Mouse (Mus musculus): ENCODE measurements around the gene Polr2b.

Gene Polr2b

DNA sequence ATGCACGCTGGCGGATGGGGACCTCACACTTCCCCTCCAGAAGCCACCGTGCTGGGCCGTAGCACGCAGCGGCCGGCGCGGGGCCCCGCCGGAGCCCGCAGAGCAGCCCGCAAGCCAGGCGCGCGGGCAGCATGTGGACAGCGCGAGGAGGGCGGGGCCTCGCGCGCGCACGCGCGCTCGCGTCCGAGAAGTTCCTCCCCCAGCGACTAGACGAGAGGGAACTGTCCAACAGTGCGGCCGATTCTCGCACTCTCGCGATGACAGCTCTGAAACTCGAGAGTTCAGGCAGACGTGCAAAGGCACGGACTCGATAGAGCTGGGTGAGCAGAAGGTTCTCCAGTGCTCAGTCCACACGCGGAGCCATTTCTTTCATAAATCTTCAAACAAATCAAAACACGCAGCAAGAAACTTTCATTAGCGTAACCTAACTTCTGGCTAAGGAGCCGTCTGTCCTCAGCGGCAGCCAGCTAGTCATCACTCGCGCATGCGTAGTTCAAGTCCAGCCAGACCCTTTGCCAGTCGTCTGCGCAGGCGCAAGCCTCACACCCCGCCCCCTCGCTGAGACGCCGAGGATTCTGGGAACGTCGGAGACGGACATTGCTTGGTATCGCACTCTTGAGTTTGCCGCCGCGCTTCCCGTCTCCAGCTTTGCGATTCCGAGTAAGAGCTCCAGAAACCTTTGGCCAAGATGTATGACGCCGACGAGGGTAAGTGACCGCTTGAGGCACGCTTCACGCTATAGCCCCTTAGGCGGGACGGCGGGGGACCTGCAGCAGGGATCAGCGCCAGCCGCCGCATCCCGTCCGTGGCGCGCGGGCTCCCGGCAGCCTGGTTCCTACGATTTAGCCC is at the start of gene Polr2b, which contains the start of gene Noa1:
TSS of gene Polr2b (plus strand) at position 224 of the 849 bp plus-strand sequence.
TSS of gene Noa1 (minus strand) at position 161 of the 849 bp plus-strand sequence.
- in situ Hi-C loops (cut with MboI, MseI), result no loop called here

GRCm38 (mm10) chr5:77261137-77261536 is 48.8 kb upstream of the Polr2b start:
- in situ Hi-C loops (cut with MboI, MseI), result no loop called here

GRCm38 (mm10) chr5:77262105-77262504 is 47.8 kb upstream of the Polr2b start:
- in situ Hi-C loops (cut with MboI, MseI), result no loop called here

- in situ Hi-C loops (cut with MboI, MseI), result no loop called here
These were observed 44.8 kb upstream of the Polr2b start, which contains the start of gene Rest for GRCm38 (mm10) chr5:77265081-77265670. TSS of gene Rest (plus strand) at chr5:77265491.

DNA sequence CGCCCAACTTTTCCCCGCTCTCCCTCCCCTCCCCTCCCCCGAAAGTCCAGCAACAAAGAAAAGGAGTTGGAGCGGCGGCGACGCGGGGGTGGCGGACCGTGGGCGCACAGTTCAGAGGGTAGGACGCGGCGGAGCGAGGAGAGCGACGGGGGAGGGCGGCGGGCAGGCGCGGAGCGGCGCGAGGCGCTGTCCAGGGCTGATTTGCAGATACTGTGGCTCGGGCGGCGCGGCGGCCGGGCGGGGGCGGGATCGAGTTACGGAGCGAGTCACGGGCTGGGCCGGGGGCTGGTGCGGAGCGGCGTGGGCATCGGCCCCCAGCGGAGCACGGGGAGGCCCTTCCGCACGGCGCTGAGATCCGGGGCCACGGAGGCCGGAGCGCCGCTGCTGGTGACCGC is 44.3 kb upstream of the Polr2b start:
- in situ Hi-C loops (cut with MboI, MseI), result no loop called here

GRCm38 (mm10) chr5:77266066-77266885 is 43.7 kb upstream of the Polr2b start:
- in situ Hi-C loops (cut with MboI, MseI), result no loop called here

DNA sequence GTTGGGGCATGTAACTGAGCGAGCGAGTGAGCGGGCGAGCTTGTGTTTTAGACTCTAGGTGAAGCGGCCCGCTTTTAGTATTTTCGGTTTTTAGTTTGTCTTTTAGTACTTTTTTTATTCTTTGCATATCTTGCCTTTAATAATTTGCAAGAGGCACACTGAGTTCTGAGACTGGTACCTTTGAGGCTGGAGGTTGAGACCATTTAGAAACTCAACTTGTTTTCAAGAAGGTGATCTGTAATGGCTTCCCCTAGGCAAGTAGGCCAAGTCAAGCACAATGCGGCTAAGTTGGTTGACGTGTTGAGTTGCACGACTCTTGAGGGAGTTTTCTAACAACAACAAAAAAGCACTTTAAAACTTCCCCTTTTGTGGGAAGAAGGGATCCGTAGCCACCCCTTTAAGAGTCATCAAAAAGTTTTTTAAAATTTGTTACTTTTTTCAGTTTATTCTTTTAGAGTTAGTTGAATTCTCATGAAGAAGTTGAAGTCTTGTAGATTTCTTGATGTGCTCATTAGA is 43.0 kb upstream of the Polr2b start:
- in situ Hi-C loops (cut with MboI, MseI), result no loop called here

DNA sequence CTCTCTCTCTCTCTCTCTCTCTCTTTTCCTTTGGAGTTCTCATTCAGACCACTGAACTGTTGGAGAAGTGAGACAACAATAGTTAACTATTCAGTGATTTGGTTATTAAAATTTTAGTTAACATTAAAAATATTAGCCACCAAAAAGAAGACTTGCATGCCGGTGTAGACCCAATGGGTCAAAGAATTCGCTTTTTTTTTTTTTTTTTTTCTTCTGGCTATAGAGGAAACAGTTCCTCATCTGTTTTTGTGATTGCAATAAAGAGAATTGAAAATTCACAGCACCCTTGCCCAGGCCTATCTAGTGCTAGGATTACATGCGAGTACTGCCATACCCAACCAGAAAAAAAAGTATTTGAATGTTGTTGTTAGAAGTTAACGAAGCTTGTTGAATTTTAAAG is 42.5 kb upstream of the Polr2b start:
- in situ Hi-C loops (cut with MboI, MseI), result no loop called here

DNA sequence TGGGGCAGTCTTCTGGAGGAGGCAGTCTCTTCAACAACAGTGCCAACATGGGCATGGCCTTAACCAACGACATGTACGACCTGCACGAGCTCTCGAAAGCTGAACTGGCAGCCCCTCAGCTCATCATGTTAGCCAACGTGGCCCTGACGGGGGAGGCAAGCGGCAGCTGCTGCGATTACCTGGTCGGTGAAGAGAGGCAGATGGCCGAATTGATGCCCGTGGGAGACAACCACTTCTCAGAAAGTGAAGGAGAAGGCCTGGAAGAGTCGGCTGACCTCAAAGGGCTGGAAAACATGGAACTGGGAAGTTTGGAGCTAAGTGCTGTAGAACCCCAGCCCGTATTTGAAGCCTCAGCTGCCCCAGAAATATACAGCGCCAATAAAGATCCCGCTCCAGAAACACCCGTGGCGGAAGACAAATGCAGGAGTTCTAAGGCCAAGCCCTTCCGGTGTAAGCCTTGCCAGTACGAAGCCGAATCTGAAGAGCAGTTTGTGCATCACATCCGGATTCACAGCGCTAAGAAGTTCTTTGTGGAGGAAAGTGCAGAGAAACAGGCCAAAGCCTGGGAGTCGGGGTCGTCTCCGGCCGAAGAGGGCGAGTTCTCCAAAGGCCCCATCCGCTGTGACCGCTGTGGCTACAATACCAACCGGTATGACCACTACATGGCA is 41.9 kb upstream of the Polr2b start:
- in situ Hi-C loops (cut with MboI, MseI), result no loop called here

- in situ Hi-C loops (cut with MboI, MseI), result no loop called here
These were observed 40.5 kb upstream of the Polr2b start for GRCm38 (mm10) chr5:77269399-77269798.

- in situ Hi-C loops (cut with MboI, MseI), result no loop called here
These were observed 36.8 kb upstream of the Polr2b start for GRCm38 (mm10) chr5:77273151-77273550.

GRCm38 (mm10) chr5:77275950-77276349 is 34.0 kb upstream of the Polr2b start:
- in situ Hi-C loops (cut with MboI, MseI), result no loop called here

DNA sequence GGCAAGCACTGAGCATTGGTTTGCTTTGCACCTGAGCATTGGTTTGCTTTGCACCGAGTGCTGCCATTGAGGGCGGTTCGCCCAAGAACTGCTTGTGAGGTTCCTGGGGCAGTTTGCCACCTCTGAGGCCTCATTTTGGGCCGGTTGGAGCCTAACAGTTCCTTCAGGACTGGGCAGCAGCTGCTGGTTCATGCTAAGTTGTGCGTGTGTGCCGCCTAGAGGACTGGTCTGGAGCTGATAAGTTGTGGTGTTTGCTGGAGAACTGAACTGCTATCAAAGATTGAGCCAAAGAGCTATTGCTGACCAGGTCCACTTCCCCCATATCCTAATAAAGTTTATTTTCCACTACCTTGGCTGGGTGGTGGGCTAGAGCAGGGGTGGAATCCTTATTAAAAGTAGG is 32.7 kb upstream of the Polr2b start:
- in situ Hi-C loops (cut with MboI, MseI), result no loop called here

- in situ Hi-C loops (cut with MboI, MseI), result no loop called here
These were observed 28.3 kb upstream of the Polr2b start for GRCm38 (mm10) chr5:77281518-77282174.

DNA sequence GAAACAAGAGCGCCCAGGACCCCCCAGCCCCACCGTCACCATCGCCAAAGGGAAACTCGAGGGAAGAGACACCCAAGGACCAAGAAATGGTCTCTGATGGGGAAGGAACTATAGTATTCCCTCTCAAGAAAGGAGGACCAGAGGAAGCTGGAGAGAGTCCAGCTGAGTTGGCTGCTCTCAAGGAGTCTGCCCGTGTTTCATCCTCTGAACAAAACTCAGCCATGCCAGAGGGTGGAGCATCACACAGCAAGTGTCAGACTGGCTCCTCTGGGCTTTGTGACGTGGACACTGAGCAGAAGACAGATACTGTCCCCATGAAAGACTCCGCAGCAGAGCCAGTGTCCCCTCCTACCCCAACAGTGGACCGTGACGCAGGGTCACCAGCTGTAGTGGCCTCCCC is 27.7 kb upstream of the Polr2b start:
- in situ Hi-C loops (cut with MboI, MseI), result no loop called here

- in situ Hi-C loops (cut with MboI, MseI), result no loop called here
These were observed 24.3 kb upstream of the Polr2b start for GRCm38 (mm10) chr5:77285685-77286084.

DNA sequence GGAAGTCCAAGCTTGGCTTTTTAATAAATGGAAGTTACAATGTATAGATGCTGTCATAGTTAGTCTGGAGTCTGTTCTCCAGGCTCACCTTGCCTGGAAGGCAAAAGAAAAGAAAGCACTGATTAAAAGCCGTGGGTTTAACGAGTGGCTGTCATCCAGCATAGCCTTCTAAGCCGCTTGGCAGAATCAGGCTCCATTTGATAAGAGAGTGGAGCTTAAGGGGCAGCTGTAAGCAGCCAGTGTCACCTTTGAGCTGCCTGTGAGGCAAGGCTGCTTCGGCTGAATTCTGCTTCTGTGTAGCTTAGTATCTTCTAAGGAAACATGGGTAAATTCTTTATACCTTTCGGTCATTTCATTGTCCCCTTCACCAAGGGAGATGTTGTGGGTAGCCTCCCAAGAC is 23.0 kb upstream of the Polr2b start:
- in situ Hi-C loops (cut with MboI, MseI), result no loop called here

DNA sequence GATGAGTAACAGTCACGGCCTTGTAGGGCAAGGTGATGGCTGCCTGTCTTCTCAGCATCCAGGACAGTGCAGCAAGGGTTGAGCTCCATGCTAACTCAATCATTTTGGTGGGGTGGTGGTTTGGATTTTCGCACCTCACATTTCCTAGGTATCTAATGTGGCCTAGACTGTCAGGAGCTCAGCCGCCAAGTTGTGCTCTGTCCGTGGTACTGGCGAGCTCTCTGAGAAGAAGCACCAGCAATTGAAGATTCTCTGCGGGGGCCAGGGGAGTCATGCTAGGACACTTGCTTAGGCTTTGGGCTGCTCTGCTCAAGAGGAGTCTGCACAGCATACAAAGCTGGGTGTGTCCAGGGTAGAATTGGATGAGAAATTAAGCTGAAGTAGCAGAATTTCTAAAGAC is 22.0 kb upstream of the Polr2b start:
- in situ Hi-C loops (cut with MboI, MseI), result no loop called here

DNA sequence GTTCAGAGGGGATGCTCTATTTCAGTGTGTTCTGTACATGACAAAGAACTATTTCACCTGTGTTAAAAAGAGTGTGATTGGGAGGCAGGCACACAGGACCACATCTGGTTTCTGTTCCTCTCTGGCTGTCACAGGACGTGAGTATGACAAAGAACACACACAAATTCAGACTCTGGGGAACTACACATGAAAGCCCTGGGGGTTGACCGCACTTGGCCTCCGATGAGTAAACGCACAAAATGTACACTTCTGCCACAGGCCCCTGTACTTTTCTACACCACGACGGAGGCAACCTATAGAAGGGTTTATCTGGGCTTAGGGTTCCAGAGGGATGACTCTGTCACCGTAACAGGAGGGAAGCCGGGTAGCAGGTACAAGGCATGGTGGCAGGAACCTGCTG is 20.3 kb upstream of the Polr2b start:
- in situ Hi-C loops (cut with MboI, MseI), result loop anchor here (5.0 kb wide), 1 partner anchor 53 kb away; no protein-coding TSS in a partner anchor

- in situ Hi-C loops (cut with MboI, MseI), result loop anchor here (5.0 kb wide), 1 partner anchor 52 kb away; no protein-coding TSS in a partner anchor
These were observed 19.3 kb upstream of the Polr2b start for GRCm38 (mm10) chr5:77290606-77291005.
